Mouse (Mus musculus): ENCODE data around the gene Imp3. TPM values are rescaled to one million over a fixed set of nuclear protein-coding genes. Genes with fewer than 3 reads are reported as not detected.
"Not testable (repeated sequence)": the region's sequence is repeated elsewhere in the genome, so short reads cannot be mapped to it uniquely, and the experiment has no call there.

The Imp3 gene
- polyA plus RNA-seq, 1 experiment from 2014 or later = 60.2 TPM

GRCm38 (mm10) chr9:56896779-56897178 is 40.5 kb upstream of the Imp3 start:
- WGBS = 91% methylated on average over 12 of the region's 12 CpGs
- Histone ChIP-seq H3K27ac (ENCODE audit: low read depth, low read length) (no peak overlapping the region), H3K4me2 (ENCODE audit: low read depth) (no peak overlapping the region), H3K9ac (ENCODE audit: low read length) (no peak overlapping the region), H3K4me1 (ENCODE audit: control insufficient read depth, insufficient read depth, low read length) (no peaks in the 10 kb centered on the region), H3K4me3 (ENCODE audit: low read depth, low read length) (no peak overlapping the region), H3K36me3 (ENCODE audit: control insufficient read depth, insufficient read depth, low read length) (no peaks in the 10 kb centered on the region), H3K9me3 (ENCODE audit: control insufficient read depth, low read length) (no peaks in the 10 kb centered on the region), H3K27me3 (ENCODE audit: control insufficient read depth, insufficient read depth, low read length) (0 out of 2 replicates have a peak, but pooled peaks cover 3% of the 10 kb centered on the region)
- DNase-seq (ENCODE audit: low spot score) (no peak), ATAC-seq (ENCODE audit: insufficient read depth, low FRiP score, low TSS enrichment) (no peak)

GRCm38 (mm10) chr9:56899409-56899808 is 37.9 kb upstream of the Imp3 start:
- H3K4me3 ChIP-seq (ENCODE audit: low read depth, low read length) = no peak overlapping the region
- H3K4me2 ChIP-seq (ENCODE audit: low read depth) = no peak overlapping the region
- ATAC-seq (ENCODE audit: insufficient read depth, low FRiP score, low TSS enrichment) = no peak
- no peaks in the 10 kb centered on the region for H3K9me3 ChIP-seq (ENCODE audit: control insufficient read depth, low read length)
- H3K27ac ChIP-seq (ENCODE audit: low read depth, low read length) = no peak overlapping the region
- 64% methylated on average over 11 of the region's 11 CpGs for WGBS
- no peaks in the 10 kb centered on the region for H3K27me3 ChIP-seq (ENCODE audit: control insufficient read depth, insufficient read depth, low read length)
- H3K4me1 ChIP-seq (ENCODE audit: control insufficient read depth, insufficient read depth, low read length) = no peaks in the 10 kb centered on the region
- H3K9ac ChIP-seq (ENCODE audit: low read length) = no peak overlapping the region
- no peak for DNase-seq (ENCODE audit: low spot score)
- H3K36me3 ChIP-seq (ENCODE audit: control insufficient read depth, insufficient read depth, low read length) = no peaks in the 10 kb centered on the region

- H3K27me3 ChIP-seq (ENCODE audit: control insufficient read depth, insufficient read depth, low read length) = no peaks in the 10 kb centered on the region
- no peak overlapping the region for H3K27ac ChIP-seq (ENCODE audit: low read depth, low read length)
- no peak for ATAC-seq (ENCODE audit: insufficient read depth, low FRiP score, low TSS enrichment)
Observed at GRCm38 (mm10) chr9:56900060-56900459, 37.2 kb upstream of the Imp3 start.

GRCm38 (mm10) chr9:56900571-56900970 is 36.7 kb upstream of the Imp3 start:
- no peak overlapping the region for H3K27ac ChIP-seq (ENCODE audit: low read depth, low read length)
- WGBS = 65% methylated on average over 9 of the region's 9 CpGs
- DNase-seq (ENCODE audit: low spot score) = no peak

More at GRCm38 (mm10) chr9:56900060-56900459, 37.2 kb upstream of the Imp3 start:
- no peak overlapping the region for H3K9ac ChIP-seq (ENCODE audit: low read length)
- no peaks in the 10 kb centered on the region for H3K4me1 ChIP-seq (ENCODE audit: control insufficient read depth, insufficient read depth, low read length)
- no peaks in the 10 kb centered on the region for H3K36me3 ChIP-seq (ENCODE audit: control insufficient read depth, insufficient read depth, low read length)
- no peak for DNase-seq (ENCODE audit: low spot score)
- no peaks in the 10 kb centered on the region for H3K9me3 ChIP-seq (ENCODE audit: control insufficient read depth, low read length)
- H3K4me3 ChIP-seq (ENCODE audit: low read depth, low read length) = no peak overlapping the region
- no peak overlapping the region for H3K4me2 ChIP-seq (ENCODE audit: low read depth)

GRCm38 (mm10) chr9:56901187-56901586 is 36.1 kb upstream of the Imp3 start:
- no peak for DNase-seq (ENCODE audit: low spot score)
- 70% methylated on average over 8 of the region's 8 CpGs for WGBS
- no peak overlapping the region for H3K27ac ChIP-seq (ENCODE audit: low read depth, low read length)
- H3K4me2 ChIP-seq (ENCODE audit: low read depth) = no peak overlapping the region
- no peaks in the 10 kb centered on the region for H3K27me3 ChIP-seq (ENCODE audit: control insufficient read depth, insufficient read depth, low read length)
- no peak overlapping the region for H3K9ac ChIP-seq (ENCODE audit: low read length)
- no peak for ATAC-seq (ENCODE audit: insufficient read depth, low FRiP score, low TSS enrichment)
- H3K4me1 ChIP-seq (ENCODE audit: control insufficient read depth, insufficient read depth, low read length) = no peaks in the 10 kb centered on the region
- no peak overlapping the region for H3K4me3 ChIP-seq (ENCODE audit: low read depth, low read length)
- no peaks in the 10 kb centered on the region for H3K36me3 ChIP-seq (ENCODE audit: control insufficient read depth, insufficient read depth, low read length)
- no peaks in the 10 kb centered on the region for H3K9me3 ChIP-seq (ENCODE audit: control insufficient read depth, low read length)

More at GRCm38 (mm10) chr9:56900571-56900970, 36.7 kb upstream of the Imp3 start:
- H3K9ac ChIP-seq (ENCODE audit: low read length) = no peak overlapping the region
- H3K9me3 ChIP-seq (ENCODE audit: control insufficient read depth, low read length) = no peaks in the 10 kb centered on the region
- no peaks in the 10 kb centered on the region for H3K36me3 ChIP-seq (ENCODE audit: control insufficient read depth, insufficient read depth, low read length)
- no peaks in the 10 kb centered on the region for H3K4me1 ChIP-seq (ENCODE audit: control insufficient read depth, insufficient read depth, low read length)
- no peak for ATAC-seq (ENCODE audit: insufficient read depth, low FRiP score, low TSS enrichment)
- H3K27me3 ChIP-seq (ENCODE audit: control insufficient read depth, insufficient read depth, low read length) = no peaks in the 10 kb centered on the region
- no peak overlapping the region for H3K4me2 ChIP-seq (ENCODE audit: low read depth)
- no peak overlapping the region for H3K4me3 ChIP-seq (ENCODE audit: low read depth, low read length)

- no peaks in the 10 kb centered on the region for H3K36me3 ChIP-seq (ENCODE audit: control insufficient read depth, insufficient read depth, low read length)
- 77% methylated on average over 3 of the region's 3 CpGs for WGBS
- no peak overlapping the region for H3K27ac ChIP-seq (ENCODE audit: low read depth, low read length)
- DNase-seq (ENCODE audit: low spot score) (no peak), ATAC-seq (ENCODE audit: insufficient read depth, low FRiP score, low TSS enrichment) (no peak)
- no peak overlapping the region for H3K9ac ChIP-seq (ENCODE audit: low read length)
- no peaks in the 10 kb centered on the region for H3K4me1 ChIP-seq (ENCODE audit: control insufficient read depth, insufficient read depth, low read length)
- no peak overlapping the region for H3K4me2 ChIP-seq (ENCODE audit: low read depth)
- no peaks in the 10 kb centered on the region for H3K27me3 ChIP-seq (ENCODE audit: control insufficient read depth, insufficient read depth, low read length)
- H3K4me3 ChIP-seq (ENCODE audit: low read depth, low read length) = no peak overlapping the region
- H3K9me3 ChIP-seq (ENCODE audit: control insufficient read depth, low read length) = no peaks in the 10 kb centered on the region
Observed at GRCm38 (mm10) chr9:56903662-56904061, 33.6 kb upstream of the Imp3 start.

GRCm38 (mm10) chr9:56907549-56907948 is 29.7 kb upstream of the Imp3 start:
- Histone ChIP-seq H3K4me1 (ENCODE audit: control insufficient read depth, insufficient read depth, low read length) (no peaks in the 10 kb centered on the region), H3K27ac (ENCODE audit: low read depth, low read length) (no peak overlapping the region), H3K9ac (ENCODE audit: low read length) (no peak overlapping the region), H3K4me3 (ENCODE audit: low read depth, low read length) (no peak overlapping the region), H3K9me3 (ENCODE audit: control insufficient read depth, low read length) (no peaks in the 10 kb centered on the region), H3K4me2 (ENCODE audit: low read depth) (no peak overlapping the region), H3K36me3 (ENCODE audit: control insufficient read depth, insufficient read depth, low read length) (no peaks in the 10 kb centered on the region), H3K27me3 (ENCODE audit: control insufficient read depth, insufficient read depth, low read length) (no peaks in the 10 kb centered on the region)
- 88% methylated on average over 9 of the region's 9 CpGs for WGBS
- ATAC-seq (ENCODE audit: insufficient read depth, low FRiP score, low TSS enrichment) = no peak
- DNase-seq (ENCODE audit: low spot score) = no peak

GRCm38 (mm10) chr9:56909991-56910390 is 27.3 kb upstream of the Imp3 start:
- not testable (repeated sequence) for H3K4me2 ChIP-seq (ENCODE audit: low read depth); DNase-seq (ENCODE audit: low spot score); H3K4me3 ChIP-seq (ENCODE audit: low read depth, low read length); H3K4me1 ChIP-seq (ENCODE audit: control insufficient read depth, insufficient read depth, low read length); H3K9ac ChIP-seq (ENCODE audit: low read length); H3K27me3 ChIP-seq (ENCODE audit: control insufficient read depth, insufficient read depth, low read length); H3K9me3 ChIP-seq (ENCODE audit: control insufficient read depth, low read length); H3K36me3 ChIP-seq (ENCODE audit: control insufficient read depth, insufficient read depth, low read length); H3K27ac ChIP-seq (ENCODE audit: low read depth, low read length); ATAC-seq (ENCODE audit: insufficient read depth, low FRiP score, low TSS enrichment)
- WGBS = 48% methylated on average over 4 of the region's 4 CpGs

- Histone ChIP-seq H3K27ac (ENCODE audit: low read depth, low read length) (no peak overlapping the region), H3K36me3 (ENCODE audit: control insufficient read depth, insufficient read depth, low read length) (no peaks in the 10 kb centered on the region), H3K9ac (ENCODE audit: low read length) (no peak overlapping the region), H3K4me3 (ENCODE audit: low read depth, low read length) (no peak overlapping the region), H3K27me3 (ENCODE audit: control insufficient read depth, insufficient read depth, low read length) (no peaks in the 10 kb centered on the region), H3K4me2 (ENCODE audit: low read depth) (no peak overlapping the region), H3K9me3 (ENCODE audit: control insufficient read depth, low read length) (no peaks in the 10 kb centered on the region), H3K4me1 (ENCODE audit: control insufficient read depth, insufficient read depth, low read length) (no peaks in the 10 kb centered on the region)
- 68% methylated on average over 1 of the region's 1 CpGs for WGBS
- no peak for ATAC-seq (ENCODE audit: insufficient read depth, low FRiP score, low TSS enrichment)
- no peak for DNase-seq (ENCODE audit: low spot score)
Observed at GRCm38 (mm10) chr9:56911017-56911416, 26.3 kb upstream of the Imp3 start.
